Mouse (Mus musculus): ENCODE results near the gene Gm11444. TPM values are rescaled to one million over a fixed set of nuclear protein-coding genes. Genes with fewer than 3 reads are reported as not detected.

Gm11444 gene
- polyA plus RNA-seq, 1 experiment from 2014 or later, result not detected

- under 1% methylated on average over 33 of the region's 33 CpGs for WGBS
- Histone ChIP-seq H3K9ac (peak overlapping the region; percentile 52), H3K4me3 (replicated peaks) (peak overlapping the region; percentile 59), H3K4me1 (replicated peaks) (peaks cover 47% of the 10 kb centered on the region), H3K9me3 (no peaks in the 10 kb centered on the region), H3K27ac (peak overlapping the region; percentile 83), H3K36me3 (no peaks in the 10 kb centered on the region), H3K27me3 (replicated peaks) (peaks cover 88% of the 10 kb centered on the region), H3K4me2 (replicated peaks) (peak overlapping the region; percentile 94)
- ATAC-seq, result peak; percentile 8
Observed at GRCm38 (mm10) chr11:85831656-85832230, 18.4 kb downstream of the Gm11444 start.

GRCm38 (mm10) chr11:85830901-85831341 is 19.2 kb downstream of the Gm11444 start:
- Histone ChIP-seq H3K4me1 (replicated peaks) (peaks cover 47% of the 10 kb centered on the region), H3K4me3 (replicated peaks) (peak overlapping the region; percentile 33; the same call in 1 of the 2 replicates), H3K27me3 (replicated peaks) (peaks cover 79% of the 10 kb centered on the region), H3K36me3 (no peaks in the 10 kb centered on the region), H3K4me2 (replicated peaks) (peak overlapping the region; percentile 94), H3K9ac (no peak overlapping the region), H3K9me3 (no peaks in the 10 kb centered on the region), H3K27ac (peak overlapping the region; percentile 27; the same call in 1 of the 2 replicates)
- no peak for ATAC-seq
- 15% methylated on average over 17 of the region's 17 CpGs for WGBS

GRCm38 (mm10) chr11:85829520-85830440 is 20.4 kb downstream of the Gm11444 start:
- Histone ChIP-seq H3K36me3 (no peaks in the 10 kb centered on the region), H3K4me2 (replicated peaks) (peak overlapping the region; percentile 94), H3K9ac (peak overlapping the region; percentile 26; the same call in 1 of the 2 replicates), H3K27me3 (replicated peaks) (peaks cover 68% of the 10 kb centered on the region), H3K4me1 (replicated peaks) (peaks cover 56% of the 10 kb centered on the region), H3K9me3 (no peaks in the 10 kb centered on the region), H3K4me3 (replicated peaks) (peak overlapping the region; percentile 33), H3K27ac (peak overlapping the region; percentile 58; the same call in 1 of the 2 replicates)
- 6% methylated on average over 61 of the region's 61 CpGs for WGBS
- ATAC-seq, result no peak

GRCm38 (mm10) chr11:85828691-85829519 is 21.2 kb downstream of the Gm11444 start:
- H3K4me3 ChIP-seq (replicated peaks), result peak overlapping the region; percentile 23
- no peaks in the 10 kb centered on the region for H3K36me3 ChIP-seq
- 0 out of 2 replicates have a peak overlapping the region, but pooled peaks have one; percentile 58 for H3K27ac ChIP-seq
- peak overlapping the region; percentile 94 for H3K4me2 ChIP-seq (replicated peaks)
- no peaks in the 10 kb centered on the region for H3K9me3 ChIP-seq
- peaks cover 56% of the 10 kb centered on the region for H3K4me1 ChIP-seq (replicated peaks)
- 32% methylated on average over 38 of the region's 38 CpGs for WGBS
- 0 out of 2 replicates have a peak overlapping the region, but pooled peaks have one; percentile 5 for H3K9ac ChIP-seq
- ATAC-seq, result no peak
- peaks cover 59% of the 10 kb centered on the region for H3K27me3 ChIP-seq (replicated peaks)

- H3K4me1 ChIP-seq (replicated peaks), result peaks cover 52% of the 10 kb centered on the region
- 29% methylated on average over 9 of the region's 9 CpGs for WGBS
- ATAC-seq, result peak; percentile 15
- peaks cover 48% of the 10 kb centered on the region for H3K27me3 ChIP-seq (replicated peaks)
- H3K9me3 ChIP-seq, result no peaks in the 10 kb centered on the region
- H3K9ac ChIP-seq, result no peak overlapping the region
- no peak overlapping the region for H3K4me3 ChIP-seq (replicated peaks)
- H3K36me3 ChIP-seq, result no peaks in the 10 kb centered on the region
- H3K4me2 ChIP-seq (replicated peaks), result peak overlapping the region; percentile 17; the same call in 1 of the 2 replicates
- H3K27ac ChIP-seq, result no peak overlapping the region
Observed at GRCm38 (mm10) chr11:85827342-85827741, 22.8 kb downstream of the Gm11444 start.

- ATAC-seq, result peak; percentile 39
- Histone ChIP-seq H3K4me2 (replicated peaks) (no peak overlapping the region), H3K27me3 (replicated peaks) (peaks cover 35% of the 10 kb centered on the region), H3K36me3 (no peaks in the 10 kb centered on the region), H3K4me3 (replicated peaks) (no peak overlapping the region), H3K9ac (no peak overlapping the region), H3K4me1 (replicated peaks) (peaks cover 43% of the 10 kb centered on the region), H3K27ac (no peak overlapping the region), H3K9me3 (no peaks in the 10 kb centered on the region)
- WGBS, result 42% methylated on average over 7 of the region's 7 CpGs
Observed at GRCm38 (mm10) chr11:85825823-85826222, 24.3 kb downstream of the Gm11444 start.

- H3K36me3 ChIP-seq, result no peaks in the 10 kb centered on the region
- H3K4me2 ChIP-seq (replicated peaks), result no peak overlapping the region
- H3K27me3 ChIP-seq (replicated peaks), result peaks cover 27% of the 10 kb centered on the region
- H3K4me3 ChIP-seq (replicated peaks), result no peak overlapping the region
- no peak for ATAC-seq
- H3K27ac ChIP-seq, result no peak overlapping the region
- no peak overlapping the region for H3K9ac ChIP-seq
- no peaks in the 10 kb centered on the region for H3K9me3 ChIP-seq
- H3K4me1 ChIP-seq (replicated peaks), result peaks cover 40% of the 10 kb centered on the region
- WGBS, result 80% methylated on average over 10 of the region's 10 CpGs
Observed at GRCm38 (mm10) chr11:85825031-85825430, 25.1 kb downstream of the Gm11444 start.

- Histone ChIP-seq H3K4me1 (replicated peaks) (peaks cover 30% of the 10 kb centered on the region), H3K4me3 (replicated peaks) (no peak overlapping the region), H3K9ac (no peak overlapping the region), H3K4me2 (replicated peaks) (no peak overlapping the region), H3K36me3 (no peaks in the 10 kb centered on the region), H3K27ac (no peak overlapping the region), H3K9me3 (no peaks in the 10 kb centered on the region), H3K27me3 (replicated peaks) (peaks cover 15% of the 10 kb centered on the region)
- ATAC-seq, result no peak
- WGBS, result 95% methylated on average over 4 of the region's 4 CpGs
Observed at GRCm38 (mm10) chr11:85823794-85824193, 26.3 kb downstream of the Gm11444 start.

GRCm38 (mm10) chr11:85823181-85823580 is 27.0 kb downstream of the Gm11444 start:
- 18% methylated on average over 6 of the region's 6 CpGs for WGBS
- Histone ChIP-seq H3K27ac (no peak overlapping the region), H3K4me3 (replicated peaks) (no peak overlapping the region), H3K9me3 (no peaks in the 10 kb centered on the region), H3K4me1 (replicated peaks) (peaks cover 29% of the 10 kb centered on the region), H3K27me3 (replicated peaks) (0 out of 2 replicates have a peak, but pooled peaks cover 10% of the 10 kb centered on the region), H3K36me3 (no peaks in the 10 kb centered on the region), H3K4me2 (replicated peaks) (no peak overlapping the region), H3K9ac (no peak overlapping the region)
- peak; percentile 32; the same call in 1 of the 2 replicates for ATAC-seq

- Histone ChIP-seq H3K27ac (no peak overlapping the region), H3K4me1 (replicated peaks) (peaks cover 22% of the 10 kb centered on the region), H3K9me3 (no peaks in the 10 kb centered on the region), H3K4me2 (replicated peaks) (no peak overlapping the region), H3K9ac (no peak overlapping the region), H3K27me3 (replicated peaks) (no peaks in the 10 kb centered on the region), H3K36me3 (no peaks in the 10 kb centered on the region), H3K4me3 (replicated peaks) (no peak overlapping the region)
- no peak for ATAC-seq
- 75% methylated on average over 9 of the region's 9 CpGs for WGBS
Observed at GRCm38 (mm10) chr11:85821659-85822058, 28.5 kb downstream of the Gm11444 start.

GRCm38 (mm10) chr11:85820959-85821358 is 29.2 kb downstream of the Gm11444 start:
- Histone ChIP-seq H3K4me3 (replicated peaks) (no peak overlapping the region), H3K36me3 (no peaks in the 10 kb centered on the region), H3K4me2 (replicated peaks) (no peak overlapping the region), H3K27ac (no peak overlapping the region), H3K4me1 (replicated peaks) (peaks cover 22% of the 10 kb centered on the region), H3K9me3 (no peaks in the 10 kb centered on the region), H3K27me3 (replicated peaks) (no peaks in the 10 kb centered on the region), H3K9ac (no peak overlapping the region)
- 90% methylated on average over 3 of the region's 3 CpGs for WGBS
- no peak for ATAC-seq

All from intestine, embryonic 15.5 days (tissue).